Mouse (Mus musculus) E14TG2a.4 (cell line): ENCODE results near the gene Osbpl2.

Source experiments
- CTCF ChIP-seq: conservative IDR thresholded peaks from 2 replicates; pipeline ENCODE4 v1.5.1; 2014; ENCODE audit warnings: low read length
- NANOG ChIP-seq: IDR thresholded peaks from 2 replicates; pipeline ENCODE4 v1.6.1; 2014; ENCODE audit warnings: borderline replicate concordance, low read length, mixed read lengths
- POU5F1 ChIP-seq: IDR thresholded peaks from 2 replicates; pipeline ENCODE4 v1.6.1; 2014; ENCODE audit warnings: low read length, borderline replicate concordance

DNA sequence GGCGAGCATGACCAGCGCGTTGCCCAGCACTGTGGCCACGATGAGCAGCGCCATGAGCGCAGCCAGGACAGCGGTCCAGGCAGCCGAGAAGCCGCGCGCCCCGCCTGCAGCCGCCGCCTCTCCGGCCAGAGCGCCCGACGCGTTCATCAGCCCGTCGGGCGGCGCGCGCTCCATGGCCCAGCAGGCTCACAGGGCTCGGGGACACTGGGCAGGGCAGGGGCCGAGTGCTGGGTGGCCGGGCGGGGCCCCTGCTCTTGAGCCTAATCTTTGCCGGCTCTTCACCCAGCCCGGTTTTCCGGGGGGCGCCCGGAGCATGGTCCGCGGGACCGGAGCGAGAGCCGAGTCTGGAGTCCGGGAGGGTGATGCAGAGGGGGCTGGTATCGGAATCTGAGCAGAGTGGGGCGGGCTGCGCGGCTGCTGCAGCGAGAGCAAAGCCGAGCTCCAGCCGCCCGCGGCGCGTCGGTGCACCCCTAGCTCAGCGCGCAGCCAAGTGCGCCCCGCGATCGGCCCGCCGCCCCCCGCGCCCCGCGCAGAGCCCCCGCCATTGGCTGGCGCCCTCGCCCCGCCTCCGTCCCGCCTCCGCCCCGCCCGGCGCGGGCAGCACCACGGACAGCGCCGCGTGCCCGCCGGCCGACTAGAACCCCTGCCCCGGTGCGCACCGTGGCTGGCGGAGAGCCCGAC is 15.0 kb upstream of the Osbpl2 start, which contains the start of gene Hrh3:
- TF ChIP-seq CTCF (no peak), POU5F1 (no peak), NANOG (no peak)
